Mouse (Mus musculus): ENCODE measurements around the gene Fgf14. TPM values are rescaled to one million over a fixed set of nuclear protein-coding genes. Genes with fewer than 3 reads are reported as not detected.

The Fgf14 gene
- total RNA-seq (2023) = not detected

GRCm38 (mm10) chr14:124676506-124677177, at the start of gene Fgf14:
Gene Fgf14, minus strand, starts transcription at chr14:124677127.

